Mouse (Mus musculus) hindbrain, embryonic 14.5 days (tissue): Measurements from ENCODE around the gene E130208F15Rik. TPM values are rescaled to one million over a fixed set of nuclear protein-coding genes. Genes with fewer than 3 reads are reported as not detected.
A peak's percentile ranks its signal among the peaks of the same experiment; 100 is the strongest.

ENCODE experiments used
- ATAC-seq: fragments of 200-750 bp; cut with Nextera tagmentation; 2 replicates; pipeline ENCODE4 v1.8.0; 2017; ENCODE audit warnings: moderate number of reproducible peaks, mild to moderate bottlenecking, moderate TSS enrichment, moderate library complexity; ENCODE audit not compliant: low FRiP score
- DNase-seq: peaks from one replicate; pipeline ENCODE4 v3.0.0-alpha.2; 2015; ENCODE audit warnings: low spot score
- H3K27ac ChIP-seq: fragments of 300-500 bp; sonication (generic); 2 replicates; pipeline ENCODE4 v1.5.1; 2014; ENCODE audit warnings: mild to moderate bottlenecking, moderate library complexity
- H3K27me3 ChIP-seq: fragments of 300-500 bp; sonication (generic); 2 replicates; pipeline ENCODE4 v1.6.1; 2014; ENCODE audit warnings: mild to moderate bottlenecking, low read length, mixed read lengths; ENCODE audit not compliant: control insufficient read depth, insufficient read depth
- H3K36me3 ChIP-seq: fragments of 300-500 bp; sonication (generic); replicated peaks from 2 replicates; pipeline ENCODE4 v1.6.1; 2014; ENCODE audit not compliant: control insufficient read depth, insufficient read depth
- H3K4me1 ChIP-seq: fragments of 300-500 bp; sonication (generic); replicated peaks from 2 replicates; pipeline ENCODE4 v1.6.1; 2014; ENCODE audit warnings: antibody characterized with exemption, low read length, mixed read lengths; ENCODE audit not compliant: control insufficient read depth, insufficient read depth
- H3K4me2 ChIP-seq: fragments of 300-500 bp; sonication (generic); replicated peaks from 2 replicates; pipeline ENCODE4 v1.6.1; 2014; ENCODE audit warnings: mild to moderate bottlenecking, moderate library complexity
- H3K4me3 ChIP-seq: fragments of 300-500 bp; sonication (generic); replicated peaks from 2 replicates; pipeline ENCODE4 v1.5.1; 2014; ENCODE audit warnings: mild to moderate bottlenecking, low read length
- H3K9ac ChIP-seq: fragments of 300-500 bp; sonication (generic); 2 replicates; pipeline ENCODE4 v1.6.1; 2014
- H3K9me3 ChIP-seq: fragments of 300-500 bp; sonication (generic); 2 replicates; pipeline ENCODE4 v1.6.1; 2016; ENCODE audit warnings: low read length; ENCODE audit not compliant: control insufficient read depth
- WGBS: fragments of 180-500 bp; shearing (Covaris S2); extraction: QIAGEN DNeasy Blood & Tissue Kit; methylation state at CpG from one replicate; pipeline ENCODE4 v1.1.7; 2014; 5-methylcytosine and 5-hydroxymethylcytosine counted together
- polyA plus RNA-seq: library from polyadenylated mRNA; unstranded; fragments of >200 nt; fragmentation: Nextera tagmentation; extraction: Ambion mirVana; gene quantifications from 2 replicates; pipeline ENCODE4 v1.2.1, GENCODE M21; 2014

E130208F15Rik gene
- polyA plus RNA-seq, 1 experiment from 2014 or later = not detected

- WGBS = 96% methylated on average over 15 of the region's 15 CpGs
- Histone ChIP-seq H3K4me1 (peaks cover 20% of the 10 kb centered on the region), H3K27me3 (no peaks in the 10 kb centered on the region), H3K9me3 (no peaks in the 10 kb centered on the region), H3K36me3 (peaks cover 76% of the 10 kb centered on the region), H3K4me3 (no peak overlapping the region), H3K9ac (no peak overlapping the region), H3K27ac (no peak overlapping the region), H3K4me2 (no peak overlapping the region)
- ATAC-seq (no peak), DNase-seq (no peak)
These were observed 24.7 kb upstream of the E130208F15Rik start for GRCm38 (mm10) chr7:30296816-30297215.

GRCm38 (mm10) chr7:30297266-30297665 is 24.3 kb upstream of the E130208F15Rik start:
- no peak for DNase-seq
- WGBS = 85% methylated on average over 16 of the region's 16 CpGs
- Histone ChIP-seq H3K4me2 (no peak overlapping the region), H3K27ac (no peak overlapping the region), H3K9me3 (no peaks in the 10 kb centered on the region), H3K27me3 (no peaks in the 10 kb centered on the region), H3K4me1 (peaks cover 19% of the 10 kb centered on the region), H3K36me3 (peaks cover 80% of the 10 kb centered on the region), H3K9ac (no peak overlapping the region), H3K4me3 (no peak overlapping the region)
- no peak for ATAC-seq

GRCm38 (mm10) chr7:30300914-30301313 is 20.6 kb upstream of the E130208F15Rik start:
- no peak for DNase-seq
- no peaks in the 10 kb centered on the region for H3K27me3 ChIP-seq
- H3K9me3 ChIP-seq = no peaks in the 10 kb centered on the region
- no peak overlapping the region for H3K4me3 ChIP-seq
- ATAC-seq = no peak
- H3K4me2 ChIP-seq = no peak overlapping the region
- no peak overlapping the region for H3K27ac ChIP-seq
- no peak overlapping the region for H3K9ac ChIP-seq
- 52% methylated on average over 3 of the region's 3 CpGs for WGBS
- no peaks in the 10 kb centered on the region for H3K4me1 ChIP-seq
- H3K36me3 ChIP-seq = peaks cover 88% of the 10 kb centered on the region

- H3K27ac ChIP-seq = no peak overlapping the region
- ATAC-seq (no peak), DNase-seq (no peak)
- H3K4me2 ChIP-seq = no peak overlapping the region
- no peak overlapping the region for H3K4me3 ChIP-seq
- H3K9me3 ChIP-seq = no peaks in the 10 kb centered on the region
- H3K4me1 ChIP-seq = peaks cover 17% of the 10 kb centered on the region
- H3K36me3 ChIP-seq = peaks cover 52% of the 10 kb centered on the region
- H3K27me3 ChIP-seq = no peaks in the 10 kb centered on the region
- no peak overlapping the region for H3K9ac ChIP-seq
- 95% methylated on average over 13 of the region's 16 CpGs for WGBS
These were observed 15.3 kb upstream of the E130208F15Rik start for GRCm38 (mm10) chr7:30306083-30306779.

GRCm38 (mm10) chr7:30308076-30309005 is 13.2 kb upstream of the E130208F15Rik start, which contains the start of gene Alkbh6:
Alkbh6 (plus strand) TSS chr7:30308717.
- Histone ChIP-seq H3K27ac (peak within 1 kb of the TSS; percentile 83), H3K36me3 (peaks cover 41% of the 10 kb centered on the region), H3K4me2 (peak within 1 kb of the TSS; percentile 83), H3K9me3 (no peaks in the 10 kb centered on the region), H3K4me3 (peak within 1 kb of the TSS; percentile 55), H3K4me1 (peaks cover 17% of the 10 kb centered on the region), H3K27me3 (no peaks in the 10 kb centered on the region), H3K9ac (peak within 1 kb of the TSS; percentile 73)
- DNase-seq = peak; percentile 95
- WGBS = 5% methylated on average over 27 of the region's 27 CpGs
- ATAC-seq = peak; percentile 99

DNA sequence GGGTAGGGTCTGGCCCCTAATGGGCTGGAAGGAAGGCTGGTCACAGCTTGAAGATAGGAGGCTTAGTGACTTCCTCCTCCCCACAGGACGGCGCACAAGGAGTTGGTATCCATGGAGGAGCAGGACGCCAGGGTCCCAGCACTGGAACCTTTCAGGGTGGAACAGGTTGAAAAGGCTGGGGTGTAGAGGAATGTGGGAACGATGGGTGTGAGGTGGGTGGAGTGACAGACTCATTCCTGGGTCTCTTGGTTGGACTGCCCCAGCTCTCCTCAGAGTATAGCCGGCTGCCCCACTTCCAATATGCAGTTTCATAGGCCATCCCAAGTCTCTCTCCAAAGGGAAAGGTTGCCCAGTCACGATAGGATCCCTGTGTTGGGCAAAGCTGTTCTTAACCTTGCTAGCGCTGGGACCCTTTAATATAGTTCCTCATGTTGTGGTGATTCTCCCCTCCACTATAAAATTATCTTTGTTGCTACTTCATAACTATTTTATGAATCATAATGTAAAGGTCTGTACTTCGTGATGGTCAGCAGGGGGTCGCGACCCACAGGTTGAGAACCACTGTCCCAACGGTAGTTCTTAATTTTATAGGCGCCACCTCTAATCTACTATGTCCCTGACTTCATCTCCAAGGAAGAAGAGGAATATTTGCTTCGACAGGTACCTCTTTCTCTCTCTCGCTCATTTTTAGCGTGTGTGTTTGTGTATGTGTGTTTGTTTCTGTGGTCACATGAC is 12.0 kb upstream of the E130208F15Rik start:
- Histone ChIP-seq H3K36me3 (peaks cover 38% of the 10 kb centered on the region), H3K27ac (no peak overlapping the region), H3K4me1 (peaks cover 17% of the 10 kb centered on the region), H3K4me2 (peak overlapping the region; percentile 83), H3K9me3 (no peaks in the 10 kb centered on the region), H3K9ac (peak overlapping the region; percentile 73), H3K27me3 (no peaks in the 10 kb centered on the region), H3K4me3 (peak overlapping the region; percentile 55)
- 71% methylated on average over 15 of the region's 15 CpGs for WGBS
- no peak for DNase-seq
- ATAC-seq = no peak

DNA sequence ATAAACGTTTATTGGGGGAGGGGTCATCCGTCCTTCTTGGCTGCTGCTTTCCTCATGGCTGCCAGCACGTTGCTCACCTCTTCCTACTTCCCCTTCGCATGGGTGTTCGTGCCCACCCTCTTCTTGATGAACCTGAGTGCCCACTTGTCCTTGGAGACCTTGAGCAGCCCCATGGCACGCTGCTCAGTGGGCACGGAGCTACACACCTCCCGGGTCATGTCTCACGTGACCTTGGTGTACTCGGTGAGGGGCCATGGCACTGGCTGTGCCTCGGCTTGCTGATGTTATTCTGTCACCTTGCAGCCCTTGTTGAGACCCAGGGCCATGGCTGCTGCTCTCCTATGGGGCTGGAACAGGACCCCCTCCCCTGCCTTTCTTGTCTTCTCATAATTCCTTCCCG is 11.4 kb upstream of the E130208F15Rik start:
- no peak overlapping the region for H3K4me3 ChIP-seq
- no peaks in the 10 kb centered on the region for H3K27me3 ChIP-seq
- ATAC-seq (no peak), DNase-seq (no peak)
- no peak overlapping the region for H3K9ac ChIP-seq
- peaks cover 17% of the 10 kb centered on the region for H3K4me1 ChIP-seq
- H3K4me2 ChIP-seq = peak overlapping the region; percentile 83; the same call in 1 of the 2 replicates
- no peaks in the 10 kb centered on the region for H3K9me3 ChIP-seq
- H3K36me3 ChIP-seq = peaks cover 36% of the 10 kb centered on the region
- no peak overlapping the region for H3K27ac ChIP-seq
- WGBS = 92% methylated on average over 12 of the region's 12 CpGs

- DNase-seq (no peak), ATAC-seq (no peak)
- Histone ChIP-seq H3K27ac (no peak overlapping the region), H3K4me1 (peaks cover 11% of the 10 kb centered on the region), H3K4me3 (no peak overlapping the region), H3K9me3 (no peaks in the 10 kb centered on the region), H3K27me3 (no peaks in the 10 kb centered on the region), H3K36me3 (peaks cover 13% of the 10 kb centered on the region; the same call in 1 of the 2 replicates), H3K9ac (no peak overlapping the region), H3K4me2 (no peak overlapping the region)
- WGBS = 58% methylated on average over 27 of the region's 27 CpGs
These were observed 7.7 kb upstream of the E130208F15Rik start for GRCm38 (mm10) chr7:30313666-30314320.
